Mouse (Mus musculus) stomach, postnatal 0 days (tissue): ENCODE results near the gene Asb17.

ENCODE experiments used
- CTCF ChIP-seq: IDR thresholded peaks from 2 replicates; pipeline ENCODE4 v1.5.1; 2016; ENCODE audit warnings: antibody characterized with exemption, low read depth, mild to moderate bottlenecking, moderate library complexity
- EP300 ChIP-seq: optimal IDR thresholded peaks from 2 replicates; pipeline ENCODE3; 2016; ENCODE audit warnings: antibody characterized with exemption

GRCm38 (mm10) chr3:153871396-153871795, 27.4 kb downstream of the Asb17 start:
- TF ChIP-seq EP300 (no peak), CTCF (no peak)
